Mouse (Mus musculus) forebrain, embryonic 14.5 days (tissue): ENCODE results near the gene Slfn1. TPM values are rescaled to one million over a fixed set of nuclear protein-coding genes. Genes with fewer than 3 reads are reported as not detected.
"Not testable (repeated sequence)": the region's sequence is repeated elsewhere in the genome, so short reads cannot be mapped to it uniquely, and the experiment has no call there.

Experiments used
- ATAC-seq: fragments of 200-750 bp; cut with Nextera tagmentation; 2 replicates; pipeline ENCODE4 v1.8.0; 2017; ENCODE audit warnings: mild to moderate bottlenecking, moderate library complexity
- DNase-seq: peaks from one replicate; pipeline ENCODE4 v3.0.0-alpha.2; 2015; ENCODE audit warnings: low spot score
- H3K27ac ChIP-seq: fragments of 300-500 bp; sonication (generic); 2 replicates; pipeline ENCODE4 v1.5.1; 2014; ENCODE audit warnings: low read depth, mild to moderate bottlenecking, control low read depth, low read length, moderate library complexity
- H3K27me3 ChIP-seq: fragments of 300-500 bp; sonication (generic); replicated peaks from 2 replicates; pipeline ENCODE4 v1.6.1; 2014; ENCODE audit warnings: low read length, control low read depth, mixed read lengths; ENCODE audit not compliant: control insufficient read depth, insufficient read depth
- H3K36me3 ChIP-seq: fragments of 300-500 bp; sonication (generic); 2 replicates; pipeline ENCODE4 v1.6.1; 2014; ENCODE audit warnings: low read length, control low read depth; ENCODE audit not compliant: control insufficient read depth, insufficient read depth
- H3K4me1 ChIP-seq: fragments of 300-500 bp; sonication (generic); 2 replicates; pipeline ENCODE4 v1.6.1; 2014; ENCODE audit warnings: antibody characterized with exemption, low read length, control low read depth; ENCODE audit not compliant: control insufficient read depth, insufficient read depth
- H3K4me2 ChIP-seq: fragments of 300-500 bp; sonication (generic); 2 replicates; pipeline ENCODE4 v1.6.1; 2014; ENCODE audit warnings: mild to moderate bottlenecking, control low read depth, low read length
- H3K4me3 ChIP-seq: fragments of 300-500 bp; sonication (generic); 2 replicates; pipeline ENCODE4 v1.5.1; 2014; ENCODE audit warnings: low read depth, low read length, control low read depth
- H3K9ac ChIP-seq: fragments of 300-500 bp; sonication (generic); 2 replicates; pipeline ENCODE4 v1.6.1; 2014; ENCODE audit warnings: mild to moderate bottlenecking, low read length, control low read depth, moderate library complexity
- H3K9me3 ChIP-seq: fragments of 300-500 bp; sonication (generic); replicated peaks from 2 replicates; pipeline ENCODE4 v1.6.1; 2016; ENCODE audit warnings: low read length, control low read depth, mixed read lengths; ENCODE audit not compliant: control insufficient read depth
- whole genome bisulfite sequencing: fragments of 180-500 bp; shearing (Covaris S2); extraction: QIAGEN DNeasy Blood & Tissue Kit; methylation state at CpG from one replicate; pipeline ENCODE4 v1.1.7; 2014; 5-methylcytosine and 5-hydroxymethylcytosine counted together
- polyA plus RNA-seq: library from polyadenylated mRNA; unstranded; fragments of >200 nt; fragmentation: Nextera tagmentation; extraction: Ambion mirVana; gene quantifications from 2 replicates; pipeline ENCODE4 v1.2.1, GENCODE M21; 2014

Gene Slfn1
- polyA plus RNA-seq, 1 experiment from 2014 or later: not detected

GRCm38 (mm10) chr11:83084161-83084560 lies 32.5 kb upstream of the Slfn1 start:
- H3K4me2 ChIP-seq: no peak overlapping the region
- H3K4me1 ChIP-seq: no peaks in the 10 kb centered on the region
- no peak overlapping the region for H3K27ac ChIP-seq
- no peak overlapping the region for H3K4me3 ChIP-seq
- ATAC-seq (no peak), DNase-seq (no peak)
- no peaks in the 10 kb centered on the region for H3K9me3 ChIP-seq
- WGBS: 73% methylated on average over 2 of the region's 2 CpGs
- no peaks in the 10 kb centered on the region for H3K36me3 ChIP-seq
- H3K9ac ChIP-seq: no peak overlapping the region
- H3K27me3 ChIP-seq: no peaks in the 10 kb centered on the region

GRCm38 (mm10) chr11:83084761-83085160 lies 31.9 kb upstream of the Slfn1 start:
- Histone ChIP-seq H3K9ac (no peak overlapping the region), H3K27ac (no peak overlapping the region), H3K4me2 (no peak overlapping the region), H3K36me3 (no peaks in the 10 kb centered on the region), H3K4me1 (no peaks in the 10 kb centered on the region), H3K9me3 (no peaks in the 10 kb centered on the region), H3K27me3 (no peaks in the 10 kb centered on the region), H3K4me3 (no peak overlapping the region)
- 87% methylated on average over 10 of the region's 10 CpGs for WGBS
- ATAC-seq: no peak
- DNase-seq: no peak

- Histone ChIP-seq H3K27me3 (no peaks in the 10 kb centered on the region), H3K27ac (no peak overlapping the region), H3K36me3 (no peaks in the 10 kb centered on the region), H3K9ac (no peak overlapping the region), H3K4me2 (no peak overlapping the region), H3K4me1 (no peaks in the 10 kb centered on the region), H3K4me3 (no peak overlapping the region), H3K9me3 (no peaks in the 10 kb centered on the region)
- ATAC-seq (no peak), DNase-seq (peak; percentile 19)
- 47% methylated on average over 2 of the region's 2 CpGs for WGBS
Observed at GRCm38 (mm10) chr11:83115138-83115537, 1.5 kb upstream of the Slfn1 start.

GRCm38 (mm10) chr11:83118056-83118455 lies 1.4 kb downstream of the Slfn1 start:
- Histone ChIP-seq H3K36me3 (no peaks in the 10 kb centered on the region), H3K27ac (no peak overlapping the region), H3K4me3 (no peak overlapping the region), H3K9me3 (no peaks in the 10 kb centered on the region), H3K4me2 (no peak overlapping the region), H3K27me3 (no peaks in the 10 kb centered on the region), H3K4me1 (no peaks in the 10 kb centered on the region), H3K9ac (no peak overlapping the region)
- no peak for DNase-seq
- WGBS: 54% methylated on average over 3 of the region's 3 CpGs
- ATAC-seq: no peak

GRCm38 (mm10) chr11:83121131-83121685 lies 4.6 kb downstream of the Slfn1 start:
- no peak overlapping the region for H3K4me3 ChIP-seq
- no peaks in the 10 kb centered on the region for H3K36me3 ChIP-seq
- no peak overlapping the region for H3K27ac ChIP-seq
- no peak overlapping the region for H3K4me2 ChIP-seq
- no peak for ATAC-seq
- DNase-seq: no peak
- H3K27me3 ChIP-seq: no peaks in the 10 kb centered on the region
- no peak overlapping the region for H3K9ac ChIP-seq
- 96% methylated on average over 3 of the region's 3 CpGs for WGBS
- no peaks in the 10 kb centered on the region for H3K4me1 ChIP-seq
- H3K9me3 ChIP-seq: no peaks in the 10 kb centered on the region

- Histone ChIP-seq H3K36me3 (no peaks in the 10 kb centered on the region), H3K9ac (no peak overlapping the region), H3K4me2 (no peak overlapping the region), H3K4me3 (no peak overlapping the region), H3K27ac (no peak overlapping the region), H3K4me1 (no peaks in the 10 kb centered on the region), H3K9me3 (no peaks in the 10 kb centered on the region), H3K27me3 (no peaks in the 10 kb centered on the region)
- DNase-seq (no peak), ATAC-seq (no peak)
- 72% methylated on average over 4 of the region's 4 CpGs for WGBS
Observed at GRCm38 (mm10) chr11:83123198-83123597, 6.5 kb downstream of the Slfn1 start.

GRCm38 (mm10) chr11:83124906-83125305 lies 8.3 kb downstream of the Slfn1 start:
- no peak overlapping the region for H3K27ac ChIP-seq
- H3K27me3 ChIP-seq: no peaks in the 10 kb centered on the region
- WGBS: 88% methylated on average over 2 of the region's 2 CpGs
- H3K9me3 ChIP-seq: no peaks in the 10 kb centered on the region
- H3K4me2 ChIP-seq: no peak overlapping the region
- DNase-seq (no peak), ATAC-seq (no peak)
- no peak overlapping the region for H3K9ac ChIP-seq
- H3K36me3 ChIP-seq: no peaks in the 10 kb centered on the region
- H3K4me3 ChIP-seq: no peak overlapping the region
- no peaks in the 10 kb centered on the region for H3K4me1 ChIP-seq

- 100% methylated on average over 1 of the region's 1 CpGs for WGBS
- not testable (repeated sequence) for H3K9ac ChIP-seq, H3K9me3 ChIP-seq, H3K36me3 ChIP-seq, H3K4me3 ChIP-seq, H3K4me2 ChIP-seq, H3K27ac ChIP-seq, DNase-seq, ATAC-seq, H3K4me1 ChIP-seq, H3K27me3 ChIP-seq
Observed at GRCm38 (mm10) chr11:83125633-83126032, 9.0 kb downstream of the Slfn1 start.

GRCm38 (mm10) chr11:83137253-83137652 lies 20.6 kb downstream of the Slfn1 start:
- H3K9me3 ChIP-seq, H3K4me2 ChIP-seq, H3K27me3 ChIP-seq, H3K36me3 ChIP-seq, H3K4me1 ChIP-seq, ATAC-seq, DNase-seq, H3K27ac ChIP-seq, H3K4me3 ChIP-seq, H3K9ac ChIP-seq: not testable (repeated sequence)
- 100% methylated on average over 1 of the region's 2 CpGs for WGBS
